Mouse (Mus musculus): ENCODE results near the gene Pmepa1.

- TF ChIP-seq POLR2A (IDR thresholded peaks at IDR 0.05; ENCODE audit: insufficient read length, low read depth) (no peak), USF1 (IDR thresholded peaks at IDR 0.05; ENCODE audit: low read depth) (peak; percentile 59), TCF3 (IDR thresholded peaks at IDR 0.05; ENCODE audit: insufficient read length, low read depth) (no peak), SRF (IDR thresholded peaks at IDR 0.05; ENCODE audit: control insufficient read depth, insufficient read length, low read depth) (no peak), POLR2AphosphoS2 (IDR thresholded peaks at IDR 0.05; ENCODE audit: insufficient read length, low read depth) (peak; percentile 39), E2F4 (IDR thresholded peaks at IDR 0.05; ENCODE audit: insufficient read depth) (no peak)
Observed at GRCm38 (mm10) chr2:173270196-173270595, 6.1 kb downstream of the Pmepa1 start.
